Mouse (Mus musculus): ENCODE data around the gene Sult2b1. TPM values are rescaled to one million over a fixed set of nuclear protein-coding genes. Genes with fewer than 3 reads are reported as not detected.
A peak's percentile ranks its signal among the peaks of the same experiment; 100 is the strongest.

The Sult2b1 gene
- polyA plus RNA-seq, 1 experiment from 2014 or later: 0.72 TPM

DNA sequence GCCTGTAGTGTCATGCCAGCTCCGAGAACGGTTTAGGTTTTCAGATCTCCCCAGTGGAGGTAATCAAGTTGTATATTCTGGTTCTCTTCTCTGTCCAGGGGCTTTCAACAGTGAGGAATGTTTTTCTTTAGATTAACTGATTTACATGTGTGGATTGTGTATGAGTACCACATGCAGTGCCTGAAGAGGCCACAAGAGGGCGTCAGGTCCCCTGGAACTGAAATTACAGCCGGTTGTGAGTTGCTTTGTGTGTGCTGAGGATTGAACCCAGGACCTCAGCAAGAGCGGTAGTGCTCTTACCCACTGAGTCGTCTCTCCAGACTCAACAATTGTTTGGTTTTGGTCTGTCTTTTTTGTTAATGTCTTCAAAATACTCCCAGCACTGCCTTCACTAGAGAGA lies 38.0 kb downstream of the Sult2b1 start:
- 63% methylated on average over 6 of the region's 6 CpGs for WGBS
- no peak overlapping the region for H3K4me3 ChIP-seq (ENCODE audit: low read length)

DNA sequence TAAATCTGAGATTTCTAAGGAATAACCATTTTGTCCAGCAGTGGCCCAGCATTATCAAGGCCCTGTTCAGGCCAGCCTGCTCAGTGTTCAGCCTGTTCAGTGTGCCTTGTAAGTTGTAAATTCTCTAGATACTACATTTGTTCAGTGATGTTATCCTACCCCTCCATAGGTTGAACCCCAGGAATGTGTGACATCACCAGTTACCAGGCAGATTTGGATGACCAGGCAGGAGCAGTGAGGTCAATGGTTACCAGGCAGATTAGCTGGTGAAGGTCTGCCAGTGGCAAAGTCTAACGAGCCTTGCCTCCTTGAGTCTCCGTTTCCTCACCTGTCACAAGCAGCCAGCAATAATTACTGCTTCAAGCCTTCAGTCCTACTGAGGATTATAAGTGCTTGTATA lies 40.1 kb downstream of the Sult2b1 start:
- no peak for ATAC-seq (replicated peaks; ENCODE audit: extremely low read depth, insufficient read depth, low FRiP score)
- Histone ChIP-seq H3K9me3 (replicated peaks; ENCODE audit: control insufficient read depth, low read length) (0 out of 2 replicates have a peak, but pooled peaks cover 3% of the 10 kb centered on the region), H3K4me2 (ENCODE audit: low read depth, low read length) (no peak overlapping the region), H3K27ac (ENCODE audit: low read length) (no peak overlapping the region), H3K36me3 (ENCODE audit: control insufficient read depth, insufficient read depth) (no peaks in the 10 kb centered on the region), H3K9ac (ENCODE audit: low read length) (no peak overlapping the region), H3K27me3 (ENCODE audit: control insufficient read depth, insufficient read depth, low read length) (no peaks in the 10 kb centered on the region; the same call in 1 of the 2 replicates), H3K4me3 (ENCODE audit: low read length) (no peak overlapping the region), H3K4me1 (ENCODE audit: control insufficient read depth, insufficient read depth, low read length) (no peaks in the 10 kb centered on the region; the same call in 1 of the 2 replicates)
- 29% methylated on average over 2 of the region's 2 CpGs for WGBS

More for the DNA sequence above, 38.0 kb downstream of the Sult2b1 start:
- Histone ChIP-seq H3K4me1 (ENCODE audit: control insufficient read depth, insufficient read depth, low read length) (no peaks in the 10 kb centered on the region; the same call in 1 of the 2 replicates), H3K27ac (ENCODE audit: low read length) (no peak overlapping the region), H3K9me3 (replicated peaks; ENCODE audit: control insufficient read depth, low read length) (0 out of 2 replicates have a peak, but pooled peaks cover 3% of the 10 kb centered on the region), H3K9ac (ENCODE audit: low read length) (no peak overlapping the region), H3K27me3 (ENCODE audit: control insufficient read depth, insufficient read depth, low read length) (no peaks in the 10 kb centered on the region; the same call in 1 of the 2 replicates), H3K36me3 (ENCODE audit: control insufficient read depth, insufficient read depth) (no peaks in the 10 kb centered on the region), H3K4me2 (ENCODE audit: low read depth, low read length) (no peak overlapping the region)
- ATAC-seq (replicated peaks; ENCODE audit: extremely low read depth, insufficient read depth, low FRiP score): no peak

DNA sequence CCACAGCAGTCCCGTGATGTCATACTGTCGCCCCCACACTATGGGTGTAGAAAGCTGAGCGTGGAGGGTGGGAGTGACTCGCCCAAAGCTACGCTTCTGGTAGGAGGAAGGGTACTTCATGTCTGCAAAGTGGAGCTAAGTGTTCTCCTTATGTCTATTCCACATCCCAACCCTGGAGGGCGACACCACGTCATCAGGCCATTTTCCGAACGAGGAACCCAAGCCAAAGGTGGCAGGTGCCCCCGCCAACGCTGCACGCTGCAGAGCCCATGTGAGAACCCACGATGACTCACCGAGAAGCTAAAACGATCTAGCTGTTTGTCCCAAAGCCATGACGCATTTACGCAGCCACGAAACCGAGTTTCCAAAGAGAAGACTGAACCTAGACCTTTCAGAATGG lies 42.1 kb downstream of the Sult2b1 start:
- H3K4me2 ChIP-seq (ENCODE audit: low read depth, low read length): peak overlapping the region; percentile 45
- H3K4me3 ChIP-seq (ENCODE audit: low read length): peak overlapping the region; percentile 23
- no peaks in the 10 kb centered on the region for H3K36me3 ChIP-seq (ENCODE audit: control insufficient read depth, insufficient read depth)
- H3K9ac ChIP-seq (ENCODE audit: low read length): no peak overlapping the region
- H3K27me3 ChIP-seq (ENCODE audit: control insufficient read depth, insufficient read depth, low read length): no peaks in the 10 kb centered on the region; the same call in 1 of the 2 replicates
- H3K9me3 ChIP-seq (replicated peaks; ENCODE audit: control insufficient read depth, low read length): 0 out of 2 replicates have a peak, but pooled peaks cover 3% of the 10 kb centered on the region
- 34% methylated on average over 19 of the region's 19 CpGs for whole genome bisulfite sequencing
- no peaks in the 10 kb centered on the region for H3K4me1 ChIP-seq (ENCODE audit: control insufficient read depth, insufficient read depth, low read length)
- no peak overlapping the region for H3K27ac ChIP-seq (ENCODE audit: low read length)
- no peak for ATAC-seq (replicated peaks; ENCODE audit: extremely low read depth, insufficient read depth, low FRiP score)

DNA sequence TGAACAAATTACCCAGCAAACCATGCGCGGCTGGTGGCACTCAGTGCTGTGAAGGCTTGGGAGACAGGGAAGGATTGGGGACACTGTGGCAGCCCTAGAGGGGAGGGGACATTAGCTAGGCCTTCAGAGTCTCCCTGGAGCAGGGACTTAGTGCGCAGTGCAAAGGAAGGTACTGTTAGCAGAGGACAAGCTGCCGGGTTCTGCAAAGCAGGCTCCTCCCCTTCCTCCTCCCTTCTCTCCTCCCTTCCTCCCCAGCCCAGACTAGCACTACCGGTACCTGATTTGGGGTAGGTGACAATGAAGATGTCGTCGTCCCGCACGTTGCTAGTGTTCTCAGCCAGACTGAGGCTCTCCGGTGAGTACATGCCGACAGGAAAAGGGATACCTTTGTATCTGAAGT lies 42.7 kb downstream of the Sult2b1 start:
- H3K4me2 ChIP-seq (ENCODE audit: low read depth, low read length): peak overlapping the region; percentile 45
- H3K27ac ChIP-seq (ENCODE audit: low read length): no peak overlapping the region
- H3K36me3 ChIP-seq (ENCODE audit: control insufficient read depth, insufficient read depth): no peaks in the 10 kb centered on the region
- 0 out of 2 replicates have a peak overlapping the region, but pooled peaks have one; percentile 28 for H3K9ac ChIP-seq (ENCODE audit: low read length)
- no peaks in the 10 kb centered on the region for H3K27me3 ChIP-seq (ENCODE audit: control insufficient read depth, insufficient read depth, low read length)
- peak; percentile 38 for ATAC-seq (replicated peaks; ENCODE audit: extremely low read depth, insufficient read depth, low FRiP score)
- 0 out of 2 replicates have a peak, but pooled peaks cover 3% of the 10 kb centered on the region for H3K9me3 ChIP-seq (replicated peaks; ENCODE audit: control insufficient read depth, low read length)
- H3K4me3 ChIP-seq (ENCODE audit: low read length): peak overlapping the region; percentile 23
- 28% methylated on average over 11 of the region's 11 CpGs for WGBS
- H3K4me1 ChIP-seq (ENCODE audit: control insufficient read depth, insufficient read depth, low read length): no peaks in the 10 kb centered on the region

DNA sequence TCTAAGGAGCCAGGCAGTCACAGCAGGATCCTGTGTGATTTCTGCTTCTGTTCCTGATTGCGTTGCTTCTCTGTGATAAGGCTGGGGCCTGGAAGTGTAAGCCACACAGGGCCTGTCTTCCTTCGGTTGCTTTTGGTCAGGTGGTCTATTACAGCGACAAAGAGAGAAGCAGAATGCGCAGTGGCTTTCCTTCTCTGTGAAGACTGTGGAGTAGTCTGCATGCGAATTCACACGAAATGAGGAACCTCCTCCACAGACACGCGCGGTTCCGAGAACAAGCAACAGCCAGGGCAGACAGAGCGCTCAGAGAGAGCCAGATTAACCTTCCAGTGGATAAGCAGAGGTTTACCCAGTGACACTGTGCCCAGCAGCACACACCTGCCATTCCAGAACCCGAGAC lies 43.2 kb downstream of the Sult2b1 start:
- Histone ChIP-seq H3K27ac (ENCODE audit: low read length) (no peak overlapping the region), H3K4me2 (ENCODE audit: low read depth, low read length) (no peak overlapping the region), H3K36me3 (ENCODE audit: control insufficient read depth, insufficient read depth) (no peaks in the 10 kb centered on the region), H3K4me1 (ENCODE audit: control insufficient read depth, insufficient read depth, low read length) (no peaks in the 10 kb centered on the region), H3K4me3 (ENCODE audit: low read length) (no peak overlapping the region), H3K9me3 (replicated peaks; ENCODE audit: control insufficient read depth, low read length) (no peaks in the 10 kb centered on the region), H3K27me3 (ENCODE audit: control insufficient read depth, insufficient read depth, low read length) (no peaks in the 10 kb centered on the region), H3K9ac (ENCODE audit: low read length) (no peak overlapping the region)
- no peak for ATAC-seq (replicated peaks; ENCODE audit: extremely low read depth, insufficient read depth, low FRiP score)
- 73% methylated on average over 12 of the region's 12 CpGs for WGBS

DNA sequence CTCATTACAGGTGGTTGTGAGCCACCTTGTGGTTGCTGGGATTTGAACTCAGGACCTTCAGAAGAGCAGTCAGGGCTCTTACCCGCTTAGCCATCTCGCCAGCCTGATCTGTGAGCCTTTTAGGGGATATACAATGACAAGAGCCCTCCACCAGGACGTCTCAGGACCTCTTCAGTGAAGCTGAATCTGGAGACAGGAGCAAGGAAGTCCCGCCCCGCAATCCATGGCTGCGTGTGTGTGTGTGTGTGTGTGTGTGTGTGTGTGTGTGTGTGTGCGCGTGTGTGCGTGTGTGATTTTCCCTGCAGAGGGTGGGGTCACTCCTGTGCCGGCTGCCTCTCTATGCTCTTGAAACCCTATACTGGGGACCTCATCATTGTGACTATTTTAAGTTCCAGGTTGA lies 44.6 kb downstream of the Sult2b1 start:
- no peak overlapping the region for H3K9ac ChIP-seq (ENCODE audit: low read length)
- no peak overlapping the region for H3K27ac ChIP-seq (ENCODE audit: low read length)
- no peak overlapping the region for H3K4me2 ChIP-seq (ENCODE audit: low read depth, low read length)
- no peaks in the 10 kb centered on the region for H3K4me1 ChIP-seq (ENCODE audit: control insufficient read depth, insufficient read depth, low read length)
- ATAC-seq (replicated peaks; ENCODE audit: extremely low read depth, insufficient read depth, low FRiP score): no peak
- no peaks in the 10 kb centered on the region for H3K36me3 ChIP-seq (ENCODE audit: control insufficient read depth, insufficient read depth)
- no peaks in the 10 kb centered on the region for H3K9me3 ChIP-seq (replicated peaks; ENCODE audit: control insufficient read depth, low read length)
- H3K4me3 ChIP-seq (ENCODE audit: low read length): no peak overlapping the region
- WGBS: 61% methylated on average over 10 of the region's 10 CpGs
- H3K27me3 ChIP-seq (ENCODE audit: control insufficient read depth, insufficient read depth, low read length): no peaks in the 10 kb centered on the region

DNA sequence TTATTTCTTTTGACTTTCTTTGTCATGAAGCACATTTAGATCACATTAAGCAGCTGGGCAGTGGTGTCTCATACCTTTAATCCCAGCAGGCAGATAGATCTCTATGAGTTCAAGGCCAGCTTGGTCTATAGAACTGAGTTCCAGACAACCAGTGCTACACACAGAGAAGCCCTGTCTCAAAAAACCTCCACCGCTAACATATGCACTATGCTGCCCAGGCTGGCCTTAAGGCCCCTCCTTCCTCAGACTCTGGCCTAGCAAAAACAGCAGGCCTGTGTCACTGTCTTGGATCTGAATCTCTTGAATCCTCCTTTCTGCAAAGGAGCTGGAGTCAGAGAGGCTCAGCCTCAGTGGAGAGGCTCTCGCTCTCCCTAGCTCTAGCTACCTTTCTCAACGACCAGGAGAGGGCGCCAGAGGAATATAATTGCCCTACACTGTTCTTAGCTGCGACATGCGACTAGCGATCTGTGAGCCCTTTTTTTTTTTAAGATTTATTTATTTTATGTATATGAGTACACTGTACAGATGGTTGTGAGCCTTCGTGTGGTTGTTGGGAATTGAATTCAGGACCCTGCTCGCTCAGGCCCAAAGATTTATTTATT lies 45.2 kb downstream of the Sult2b1 start:
- peak; percentile 65 for ATAC-seq (replicated peaks; ENCODE audit: extremely low read depth, insufficient read depth, low FRiP score)
- H3K9ac ChIP-seq (ENCODE audit: low read length): no peak overlapping the region
- WGBS: 10% methylated on average over 9 of the region's 9 CpGs
- H3K27ac ChIP-seq (ENCODE audit: low read length): no peak overlapping the region
- no peaks in the 10 kb centered on the region for H3K4me1 ChIP-seq (ENCODE audit: control insufficient read depth, insufficient read depth, low read length)
- H3K4me3 ChIP-seq (ENCODE audit: low read length): no peak overlapping the region
- no peaks in the 10 kb centered on the region for H3K27me3 ChIP-seq (ENCODE audit: control insufficient read depth, insufficient read depth, low read length)
- H3K36me3 ChIP-seq (ENCODE audit: control insufficient read depth, insufficient read depth): no peaks in the 10 kb centered on the region
- H3K4me2 ChIP-seq (ENCODE audit: low read depth, low read length): no peak overlapping the region
- no peaks in the 10 kb centered on the region for H3K9me3 ChIP-seq (replicated peaks; ENCODE audit: control insufficient read depth, low read length)

DNA sequence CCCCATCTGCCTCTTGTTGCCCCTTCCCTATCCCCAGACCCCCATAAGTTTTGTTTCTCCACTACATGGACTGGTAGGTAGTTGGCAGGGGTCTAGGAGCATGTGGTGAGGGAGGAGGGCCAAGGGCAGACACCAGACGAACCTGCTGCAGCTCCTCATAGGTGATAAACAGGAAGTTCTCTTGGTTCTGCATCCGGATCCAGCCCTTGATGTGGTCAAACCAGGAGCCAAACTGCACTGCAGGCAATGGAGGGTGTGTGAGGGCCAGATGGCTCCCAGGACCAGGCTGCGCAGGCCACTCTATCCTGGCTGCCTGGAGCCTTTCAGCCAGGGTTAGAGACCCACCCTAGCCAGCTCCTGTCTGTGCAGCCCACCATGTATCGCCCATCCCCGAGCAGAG lies 51.0 kb downstream of the Sult2b1 start:
- Histone ChIP-seq H3K4me1 (ENCODE audit: control insufficient read depth, insufficient read depth, low read length) (no peaks in the 10 kb centered on the region), H3K27me3 (ENCODE audit: control insufficient read depth, insufficient read depth, low read length) (no peaks in the 10 kb centered on the region), H3K9ac (ENCODE audit: low read length) (no peak overlapping the region), H3K27ac (ENCODE audit: low read length) (no peak overlapping the region), H3K4me3 (ENCODE audit: low read length) (no peak overlapping the region), H3K4me2 (ENCODE audit: low read depth, low read length) (no peak overlapping the region), H3K36me3 (ENCODE audit: control insufficient read depth, insufficient read depth) (no peaks in the 10 kb centered on the region), H3K9me3 (replicated peaks; ENCODE audit: control insufficient read depth, low read length) (no peaks in the 10 kb centered on the region)
- peak; percentile 49 for ATAC-seq (replicated peaks; ENCODE audit: extremely low read depth, insufficient read depth, low FRiP score)
- 67% methylated on average over 5 of the region's 5 CpGs for WGBS

DNA sequence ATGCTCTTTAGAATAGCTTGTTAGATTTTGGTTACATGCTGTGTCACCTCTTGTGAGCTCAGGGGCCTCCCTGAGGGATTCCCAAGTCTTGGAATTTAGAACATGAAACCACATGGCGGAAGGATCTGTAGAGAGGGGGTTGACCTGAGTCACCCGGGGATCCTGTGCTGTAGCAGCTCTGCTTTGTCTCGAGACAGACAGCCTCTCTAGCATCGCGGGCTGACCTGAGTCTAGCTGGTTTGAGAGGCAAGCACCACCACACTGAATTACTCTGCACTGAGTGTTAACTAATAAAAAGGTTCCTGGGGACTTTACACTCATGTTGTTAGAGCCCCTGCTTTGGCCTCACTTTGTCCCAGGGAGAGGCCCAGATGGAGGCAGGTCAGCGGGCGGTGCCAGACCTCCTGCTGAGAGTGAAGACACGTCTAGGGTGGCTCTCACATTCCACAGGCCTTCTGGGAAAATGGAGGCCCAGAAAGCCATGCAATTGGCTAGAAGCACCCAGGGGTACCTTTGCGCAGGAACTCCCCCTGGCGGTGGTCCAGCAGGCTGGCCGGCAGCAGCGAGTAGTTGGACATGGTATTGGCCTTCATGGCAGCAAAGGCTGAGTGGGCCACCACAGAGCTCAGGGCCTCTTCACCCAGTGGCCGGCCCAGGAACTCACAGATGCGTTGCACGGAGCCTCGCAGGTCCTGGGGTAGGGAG lies 53.6 kb downstream of the Sult2b1 start:
- Histone ChIP-seq H3K36me3 (ENCODE audit: control insufficient read depth, insufficient read depth) (no peaks in the 10 kb centered on the region), H3K4me3 (ENCODE audit: low read length) (no peak overlapping the region), H3K27ac (ENCODE audit: low read length) (no peak overlapping the region), H3K9ac (ENCODE audit: low read length) (no peak overlapping the region), H3K4me1 (ENCODE audit: control insufficient read depth, insufficient read depth, low read length) (no peaks in the 10 kb centered on the region), H3K27me3 (ENCODE audit: control insufficient read depth, insufficient read depth, low read length) (no peaks in the 10 kb centered on the region), H3K4me2 (ENCODE audit: low read depth, low read length) (no peak overlapping the region), H3K9me3 (replicated peaks; ENCODE audit: control insufficient read depth, low read length) (no peaks in the 10 kb centered on the region)
- no peak for ATAC-seq (replicated peaks; ENCODE audit: extremely low read depth, insufficient read depth, low FRiP score)
- WGBS: 18% methylated on average over 16 of the region's 16 CpGs

Measured in heart, embryonic 16.5 days (tissue).